Mouse (Mus musculus) kidney, adult 2 months (tissue): ENCODE measurements around the gene Mreg. TPM values are rescaled to one million over a fixed set of nuclear protein-coding genes. Genes with fewer than 3 reads are reported as not detected.

Experiments
- DNase-seq: peaks from one replicate; pipeline ENCODE4 v3.0.0; 2021
- H3K27ac ChIP-seq: fragments of 200-500 bp; 2 replicates; pipeline ENCODE4 v1.5.1; 2012; ENCODE audit warnings: low read depth, low read length, control low read depth, inconsistent platforms; ENCODE audit not compliant: insufficient read depth
- H3K27me3 ChIP-seq: fragments of 200-500 bp; replicated peaks from 2 replicates; pipeline ENCODE4 v1.6.1; 2012; ENCODE audit warnings: mild to moderate bottlenecking, moderate library complexity, low read length, inconsistent platforms; ENCODE audit not compliant: control insufficient read depth, insufficient read depth
- H3K36me3 ChIP-seq: fragments of 200-500 bp; 2 replicates; pipeline ENCODE4 v1.6.1; 2012; ENCODE audit warnings: mild to moderate bottlenecking, moderate library complexity, low read length, inconsistent platforms; ENCODE audit not compliant: control insufficient read depth, insufficient read depth
- H3K4me1 ChIP-seq: fragments of 200-500 bp; 2 replicates; pipeline ENCODE4 v1.6.1; 2011; ENCODE audit warnings: low read length; ENCODE audit not compliant: control insufficient read depth, insufficient read depth
- H3K4me3 ChIP-seq: fragments of 200-500 bp; 2 replicates; pipeline ENCODE4 v1.5.1; 2011; ENCODE audit warnings: mild to moderate bottlenecking, low read depth, low read length, control low read depth; ENCODE audit not compliant: insufficient read depth
- CTCF ChIP-seq: fragments of 200-500 bp; conservative IDR thresholded peaks from 2 replicates; pipeline ENCODE4 v1.5.1; 2011; ENCODE audit warnings: low read depth, mild to moderate bottlenecking, control low read depth, low read length, moderate library complexity, mixed read lengths; ENCODE audit not compliant: insufficient read depth, insufficient read length
- POLR2A ChIP-seq: fragments of 200-500 bp; IDR thresholded peaks from one replicate; pipeline ENCODE4 v1.6.1; 2011; ENCODE audit warnings: low read depth, low read length, control low read depth
- WGBS: fragments of 180-500 bp; shearing (Covaris S2); methylation state at CpG from one replicate; pipeline ENCODE4 v1.1.7; 2018; 5-methylcytosine and 5-hydroxymethylcytosine counted together
- polyA plus RNA-seq: library from polyadenylated mRNA; depleted of rRNA; stranded (reverse); fragments of >200 nt; gene quantifications from 2 replicates; pipeline ENCODE4 v1.2.3, GENCODE M21; 2012

Gene Mreg
- polyA plus RNA-seq, 1 experiment: 3.2 TPM

DNA sequence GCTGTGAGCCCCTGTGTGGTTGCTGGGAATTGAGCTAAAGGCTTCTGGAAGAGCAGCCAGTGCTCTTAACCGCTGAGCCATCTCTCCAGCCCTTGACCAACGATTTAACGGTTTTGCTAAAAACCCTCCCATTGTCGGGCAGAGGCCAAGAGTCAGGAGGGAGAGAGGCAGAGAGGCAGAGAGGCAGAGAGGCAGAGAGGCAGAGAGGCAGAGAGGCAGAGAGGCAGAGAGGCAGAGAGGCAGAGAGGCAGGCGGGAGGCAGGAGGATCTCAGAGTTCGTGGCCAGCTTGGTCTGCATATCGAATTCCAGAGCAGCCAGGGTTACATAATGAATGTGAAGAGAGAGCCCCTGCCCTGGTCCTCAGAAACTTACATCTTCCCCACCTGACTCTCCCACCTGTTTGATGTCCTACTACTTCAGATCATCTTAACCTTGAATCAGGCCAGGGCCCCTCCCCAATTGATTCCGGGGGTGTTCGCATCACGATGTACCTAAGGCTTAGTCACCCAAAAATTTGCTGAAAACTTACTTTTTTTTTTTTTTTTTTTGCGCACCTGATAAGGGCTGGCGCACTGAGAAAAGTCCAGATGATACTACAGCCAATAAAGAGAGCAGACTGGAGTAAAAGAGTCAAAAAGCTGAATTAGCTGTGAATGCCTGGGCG, 13.1 kb upstream of the Mreg start:
- WGBS: 17% methylated on average over 13 of the region's 13 CpGs
- no peak overlapping the region for H3K27ac ChIP-seq
- H3K4me1 ChIP-seq: no peaks in the 10 kb centered on the region
- H3K27me3 ChIP-seq: no peaks in the 10 kb centered on the region
- no peaks in the 10 kb centered on the region for H3K36me3 ChIP-seq
- peak overlapping the region; percentile 56 for H3K4me3 ChIP-seq
- DNase-seq: no peak
- no peak for TF ChIP-seq CTCF

DNA sequence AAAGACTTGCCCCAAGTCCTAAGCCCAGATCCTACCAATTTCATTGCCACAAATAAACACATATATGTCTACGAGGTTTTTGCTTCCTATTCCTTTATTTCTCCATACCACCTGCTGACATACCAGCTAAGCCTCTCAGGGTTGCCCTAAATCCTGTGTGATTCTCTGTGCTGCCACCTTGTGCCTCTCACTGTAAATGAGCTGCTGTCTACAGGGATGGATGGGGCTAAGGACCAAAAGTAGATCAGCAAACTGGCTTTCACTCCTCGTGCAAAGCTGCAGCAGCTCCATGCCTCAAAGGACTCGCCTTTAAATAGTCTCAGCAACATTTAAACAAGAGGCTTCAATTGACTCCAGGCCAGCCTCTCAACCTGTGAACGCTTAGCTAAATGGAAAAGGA, 7.9 kb upstream of the Mreg start:
- WGBS: 34% methylated on average over 4 of the region's 4 CpGs
- no peak overlapping the region for H3K4me3 ChIP-seq

DNA sequence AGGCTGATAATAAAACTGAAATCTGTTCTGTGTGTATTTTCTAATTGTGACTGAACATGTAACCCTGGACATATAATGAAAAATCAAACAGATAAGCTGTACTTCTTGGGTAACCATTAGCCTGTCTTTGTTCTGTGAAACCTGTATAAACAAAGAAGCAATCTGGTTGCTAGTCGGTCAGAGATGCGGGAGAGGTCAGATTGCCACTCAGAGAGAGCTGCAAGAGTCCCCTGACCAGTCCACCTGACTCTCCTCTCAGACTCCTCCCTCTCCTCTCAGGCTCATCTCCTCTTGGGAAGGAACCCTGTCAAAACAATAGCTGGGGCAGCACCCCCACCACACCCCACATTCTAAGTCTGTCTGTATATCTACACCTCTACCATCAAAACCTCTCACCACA, 7.0 kb upstream of the Mreg start:
- 67% methylated on average over 2 of the region's 2 CpGs for whole genome bisulfite sequencing
- no peak overlapping the region for H3K27ac ChIP-seq
- H3K27me3 ChIP-seq: no peaks in the 10 kb centered on the region
- TF ChIP-seq POLR2A (no peak), CTCF (no peak)
- H3K4me3 ChIP-seq: no peak overlapping the region
- no peaks in the 10 kb centered on the region for H3K4me1 ChIP-seq
- H3K36me3 ChIP-seq: no peaks in the 10 kb centered on the region
- DNase-seq: no peak

More for the DNA sequence above, 7.9 kb upstream of the Mreg start:
- DNase-seq: no peak
- Histone ChIP-seq H3K4me1 (no peaks in the 10 kb centered on the region), H3K36me3 (no peaks in the 10 kb centered on the region), H3K27ac (no peak overlapping the region), H3K27me3 (no peaks in the 10 kb centered on the region)
- peak; percentile 53 for TF ChIP-seq CTCF
- TF ChIP-seq POLR2A: no peak

- DNase-seq: no peak
- no peak overlapping the region for H3K27ac ChIP-seq
- no peaks in the 10 kb centered on the region for H3K36me3 ChIP-seq
- no peak overlapping the region for H3K4me3 ChIP-seq
- H3K27me3 ChIP-seq: no peaks in the 10 kb centered on the region
- WGBS: 86% methylated on average over 2 of the region's 2 CpGs
- H3K4me1 ChIP-seq: no peaks in the 10 kb centered on the region
- TF ChIP-seq POLR2A (no peak), CTCF (no peak)
Measured at GRCm38 (mm10) chr1:72218626-72219025, 6.5 kb upstream of the Mreg start.

DNA sequence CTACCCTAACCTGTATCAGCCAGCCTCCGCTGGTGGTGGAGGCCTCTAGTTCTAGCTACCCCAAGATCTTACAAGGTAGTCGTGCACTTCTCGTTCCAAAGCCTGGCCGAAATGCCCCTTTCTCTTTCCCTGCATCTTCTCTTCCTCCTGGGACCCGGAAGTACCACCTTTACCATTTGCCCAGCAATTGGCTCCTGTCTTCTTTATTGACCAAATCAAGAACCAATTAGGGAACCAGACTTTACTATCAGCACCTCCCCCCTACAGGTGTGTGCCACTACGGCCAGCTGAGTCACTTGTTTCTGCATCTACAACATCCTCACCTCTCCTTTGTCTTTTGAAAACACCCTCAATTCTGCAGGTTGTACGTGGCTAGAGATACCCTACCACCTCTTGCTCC, 4.7 kb upstream of the Mreg start:
- DNase-seq: no peak
- Histone ChIP-seq H3K27me3 (no peaks in the 10 kb centered on the region), H3K36me3 (no peaks in the 10 kb centered on the region), H3K4me3 (no peak overlapping the region), H3K4me1 (no peaks in the 10 kb centered on the region), H3K27ac (no peak overlapping the region)
- no peak for TF ChIP-seq CTCF
- no peak for TF ChIP-seq POLR2A
- 91% methylated on average over 7 of the region's 7 CpGs for WGBS

DNA sequence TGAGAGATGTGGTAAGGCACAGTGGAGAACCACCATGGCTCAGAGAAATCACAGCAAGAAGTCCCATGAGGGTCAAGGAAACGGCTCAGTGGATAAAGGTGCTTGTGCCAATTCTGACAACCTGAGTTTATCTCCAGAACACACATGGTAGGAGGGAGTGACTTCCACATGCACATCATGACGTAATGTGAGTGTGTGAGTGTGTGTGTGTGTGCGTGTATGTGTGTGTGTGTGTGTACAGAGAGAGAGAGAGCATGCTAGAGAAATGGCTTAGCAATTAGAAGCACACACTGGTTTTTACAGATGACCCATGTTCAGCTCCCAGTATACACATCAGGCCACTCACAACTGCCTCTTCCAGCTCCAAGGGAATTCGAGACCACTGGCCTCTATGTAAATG, 3.1 kb upstream of the Mreg start:
- H3K27ac ChIP-seq: no peak overlapping the region
- H3K4me3 ChIP-seq: no peak overlapping the region
- no peak for TF ChIP-seq CTCF
- H3K27me3 ChIP-seq: no peaks in the 10 kb centered on the region
- WGBS: 83% methylated on average over 4 of the region's 4 CpGs
- no peaks in the 10 kb centered on the region for H3K36me3 ChIP-seq
- H3K4me1 ChIP-seq: 0 out of 2 replicates have a peak, but pooled peaks cover 4% of the 10 kb centered on the region
- DNase-seq: no peak

DNA sequence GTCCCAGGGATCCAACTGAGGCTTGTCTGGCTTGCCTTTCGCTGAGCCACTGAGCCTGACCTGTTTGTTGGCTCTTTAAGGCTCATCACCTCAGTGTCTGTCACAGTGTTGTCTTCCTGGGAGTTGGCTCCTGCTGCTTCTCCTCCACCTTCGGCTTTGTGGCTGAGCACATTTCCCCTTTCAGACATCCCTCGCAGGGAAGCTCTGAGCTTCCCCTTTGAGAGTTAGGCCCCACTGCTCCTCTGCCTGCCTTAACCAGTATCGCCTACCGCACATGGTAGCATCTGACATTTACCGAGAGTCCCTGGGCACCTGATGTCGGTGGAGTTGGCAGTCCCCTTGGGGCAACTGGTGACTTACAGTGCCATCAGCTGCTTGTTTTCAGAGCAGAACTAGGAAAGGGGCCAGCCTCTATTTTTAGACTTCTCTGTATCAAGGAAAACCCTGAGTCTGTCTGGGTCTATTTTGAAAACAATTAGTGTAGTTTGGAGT, 2.4 kb upstream of the Mreg start:
- H3K36me3 ChIP-seq: no peaks in the 10 kb centered on the region
- H3K27ac ChIP-seq: no peak overlapping the region
- H3K4me1 ChIP-seq: 0 out of 2 replicates have a peak, but pooled peaks cover 4% of the 10 kb centered on the region
- no peak for TF ChIP-seq POLR2A
- TF ChIP-seq CTCF: no peak
- no peak for DNase-seq
- no peaks in the 10 kb centered on the region for H3K27me3 ChIP-seq
- 66% methylated on average over 7 of the region's 7 CpGs for WGBS
- no peak overlapping the region for H3K4me3 ChIP-seq
